Comparison of ENCODE assay signal across 30 mouse cellular contexts in genomic region chr1:77490166-77490565, GRCm38 (mm10). TPM values are rescaled to one million over a fixed set of nuclear protein-coding genes. Genes with fewer than 3 reads are reported as not detected.
"Had no signal": no experiment of that assay in that cellular context is flagged by ENCODE, and none has a peak within 500 bp of the region (broad histone marks: within the 10 kb centered on the region; RNA-seq: fewer than 3 reads in every experiment).

No protein-coding gene starts in this region.

- H3K4me3 ChIP-seq: limb, embryonic 10.5 days; limb, embryonic 12.5 days; limb, embryonic 13.5 days; limb, embryonic 15.5 days; liver, embryonic 13.5 days; liver, embryonic 15.5 days; lung, embryonic 15.5 days; megakaryocyte, embryonic 14.5 days; midbrain, embryonic 10.5 days; midbrain, embryonic 12.5 days; midbrain, embryonic 13.5 days; midbrain, embryonic 15.5 days; myocyte had no signal

- ATAC-seq: liver, postnatal 0 days; lung, postnatal 0 days; midbrain, embryonic 13.5 days; midbrain, embryonic 15.5 days; midbrain, embryonic 16.5 days had no signal

- H3K4me1 ChIP-seq: liver, embryonic 13.5 days; liver, embryonic 15.5 days; megakaryocyte, embryonic 14.5 days had no signal

- H3K36me3 ChIP-seq: limb, embryonic 15.5 days; liver, embryonic 13.5 days; liver, embryonic 15.5 days; lung, embryonic 15.5 days; midbrain, embryonic 12.5 days; midbrain, embryonic 13.5 days; midbrain, embryonic 15.5 days had no signal

- H3K27me3 ChIP-seq: limb, embryonic 12.5 days; limb, embryonic 13.5 days; limb, embryonic 15.5 days; liver, embryonic 13.5 days; liver, embryonic 15.5 days; lung, embryonic 15.5 days; megakaryocyte, embryonic 14.5 days; midbrain, embryonic 13.5 days; midbrain, embryonic 15.5 days had no signal

- H3K9me3 ChIP-seq: limb, embryonic 10.5 days; limb, embryonic 12.5 days; limb, embryonic 13.5 days; limb, embryonic 15.5 days; liver, embryonic 13.5 days; liver, embryonic 15.5 days; lung, embryonic 15.5 days; megakaryocyte, embryonic 14.5 days; midbrain, embryonic 10.5 days; midbrain, embryonic 12.5 days; midbrain, embryonic 13.5 days; midbrain, embryonic 15.5 days had no signal

- DNase-seq: left cerebral cortex, postnatal 4 days; liver; liver, embryonic 13.5 days; liver, postnatal 0 days; lung, adult 18-20 months; lung, adult 2 months; lung, embryonic 14.5 days; lung, postnatal 10 days; lung, postnatal 14 days; lung, postnatal 36 days; lung, postnatal 4 days; midbrain, embryonic 14.5 days had no signal

- H3K9ac ChIP-seq: limb, embryonic 12.5 days; limb, embryonic 13.5 days; limb, embryonic 15.5 days; liver, embryonic 13.5 days; liver, embryonic 14.5 days; liver, embryonic 15.5 days; liver, postnatal 0 days; lung, embryonic 14.5 days; lung, embryonic 15.5 days; midbrain, embryonic 12.5 days; midbrain, embryonic 13.5 days; midbrain, embryonic 15.5 days had no signal

- H3K27ac ChIP-seq: limb, embryonic 10.5 days; limb, embryonic 12.5 days; limb, embryonic 13.5 days; limb, embryonic 15.5 days; liver, embryonic 13.5 days; liver, embryonic 14.5 days; liver, embryonic 15.5 days; lung, embryonic 15.5 days; macrophage; midbrain, embryonic 10.5 days; midbrain, embryonic 12.5 days; midbrain, embryonic 13.5 days; midbrain, embryonic 15.5 days had no signal

- H3K4me2 ChIP-seq: limb, embryonic 12.5 days; limb, embryonic 13.5 days; limb, embryonic 15.5 days; liver, embryonic 11.5 days; liver, embryonic 13.5 days; liver, embryonic 15.5 days; lung, embryonic 14.5 days; lung, embryonic 15.5 days; midbrain, embryonic 11.5 days; midbrain, embryonic 12.5 days; midbrain, embryonic 13.5 days; midbrain, embryonic 15.5 days had no signal

RNA-seq across cellular contexts. Expression of gene Epha4, which starts 24.7 kb away (rescaled TPM):
- polyA plus RNA-seq: macrophage had no signal
